Mouse (Mus musculus): ENCODE data around the gene Dcaf15. TPM values are rescaled to one million over a fixed set of nuclear protein-coding genes. Genes with fewer than 3 reads are reported as not detected.

Gene Dcaf15
- total RNA-seq, 2 experiments from 2014 or later, result 4.8 to 5.4 TPM

DNA sequence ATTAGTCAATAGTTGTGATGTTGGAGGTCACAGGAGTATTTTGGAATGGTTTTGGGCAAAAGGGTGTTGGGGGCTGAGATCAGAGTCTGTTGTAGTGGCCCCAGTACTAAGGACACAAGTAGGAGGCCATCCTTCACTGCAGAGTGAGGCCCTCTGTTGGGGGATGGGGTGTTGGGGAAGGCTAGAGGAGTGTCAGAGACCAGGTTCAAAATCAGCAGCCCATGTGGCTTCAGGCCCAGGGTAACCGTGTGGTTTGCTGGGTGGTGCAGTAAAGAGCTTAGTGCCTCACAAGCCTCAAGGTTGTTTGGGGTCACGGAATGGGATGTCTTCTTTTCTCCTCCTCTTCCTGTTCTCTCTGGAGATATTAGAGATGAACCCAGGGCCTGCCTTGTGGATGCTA is 22.2 kb upstream of the Dcaf15 start:
- no peak for DNase-seq
- no peak overlapping the region for H3K4me3 ChIP-seq
- H3K27ac ChIP-seq, result no peak overlapping the region
- no peak for TF ChIP-seq CTCF (IDR thresholded peaks at IDR 0.05)
- intact Hi-C loops (cut with DNase I), result no loop called here

DNA sequence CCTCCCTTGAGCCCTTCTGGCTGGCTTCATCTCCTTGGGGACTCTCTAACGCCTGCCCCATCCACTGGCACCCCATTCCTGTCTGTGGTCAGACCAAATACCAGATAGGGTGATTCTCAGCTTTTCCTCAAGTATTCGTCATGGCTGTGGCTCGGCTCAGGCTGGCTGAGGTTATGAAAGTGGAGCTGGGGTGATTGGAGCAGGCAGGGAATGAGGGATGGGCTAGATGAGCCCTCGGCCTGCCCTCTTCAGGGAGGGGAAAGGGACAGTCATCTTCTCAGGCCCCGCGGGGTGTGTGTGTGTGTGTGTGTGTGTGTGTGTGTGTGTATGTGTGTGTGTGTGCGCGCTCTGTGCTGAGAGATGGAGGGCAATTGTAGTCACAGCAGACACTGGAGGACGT is 21.1 kb upstream of the Dcaf15 start, which contains the start of gene Podnl1:
TSS of gene Podnl1 (plus strand) at position 334 of the 400 bp plus-strand sequence.
- intact Hi-C loops (cut with DNase I), result no loop called here
- TF ChIP-seq CTCF (IDR thresholded peaks at IDR 0.05), result no peak
- no peak for DNase-seq
- Histone ChIP-seq H3K27ac (no peak within 1 kb of the TSS), H3K4me3 (no peak within 1 kb of the TSS)

- no peak for TF ChIP-seq CTCF (IDR thresholded peaks at IDR 0.05)
- intact Hi-C loops (cut with DNase I), result no loop called here
Measured at GRCm38 (mm10) chr8:84122151-84122550, 17.6 kb upstream of the Dcaf15 start.

GRCm38 (mm10) chr8:84115646-84116045 is 11.1 kb upstream of the Dcaf15 start:
- intact Hi-C loops (cut with DNase I), result no loop called here
- no peak for TF ChIP-seq CTCF (IDR thresholded peaks at IDR 0.05)
- Histone ChIP-seq H3K27ac (no peak overlapping the region), H3K4me3 (no peak overlapping the region)
- DNase-seq, result no peak

More at GRCm38 (mm10) chr8:84122151-84122550, 17.6 kb upstream of the Dcaf15 start:
- Histone ChIP-seq H3K4me3 (no peak overlapping the region), H3K27ac (no peak overlapping the region)
- no peak for DNase-seq

DNA sequence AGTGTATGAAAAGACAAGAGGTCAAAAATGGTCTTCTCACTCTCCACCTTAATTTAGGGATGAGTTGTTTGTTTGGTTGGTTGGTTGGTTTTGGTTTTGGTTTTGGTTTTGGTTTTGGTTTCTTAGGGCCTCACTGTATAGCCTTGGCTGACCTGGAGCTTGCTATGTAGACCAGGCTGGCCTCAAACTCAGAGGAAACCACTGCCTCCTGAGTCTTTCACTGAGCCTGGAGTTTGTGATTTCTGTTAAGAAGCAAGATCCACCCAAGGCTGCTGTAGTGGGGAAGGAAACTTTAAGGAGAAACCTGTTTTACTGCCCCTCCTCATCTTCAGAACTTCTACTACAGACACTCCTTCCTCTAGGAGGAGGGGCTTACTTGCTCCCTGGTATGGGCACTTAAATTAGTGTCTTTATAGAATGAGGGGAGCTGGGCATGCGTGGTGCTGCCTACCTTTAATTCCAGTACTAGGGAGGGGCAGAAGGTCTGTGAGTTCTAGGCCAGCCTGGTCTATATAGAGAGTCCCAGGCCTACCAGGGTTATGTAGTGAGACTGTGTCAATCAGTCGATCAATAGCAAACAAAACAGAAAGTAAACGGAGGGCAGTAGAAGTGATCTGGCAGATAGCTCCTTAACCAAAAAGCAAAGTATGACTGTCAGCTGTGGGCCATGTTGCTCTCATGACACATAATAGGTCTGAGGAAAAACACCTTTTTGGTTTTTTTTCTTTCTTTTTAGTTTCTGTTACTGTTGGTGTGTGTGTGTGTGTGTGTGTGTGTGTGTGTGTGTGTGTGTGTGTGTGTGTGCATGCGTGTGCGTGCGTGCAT is 1.9 kb upstream of the Dcaf15 start:
- intact Hi-C loops (cut with DNase I), result no loop called here
- Histone ChIP-seq H3K4me3 (no peak overlapping the region), H3K27ac (no peak overlapping the region)
- no peak for DNase-seq
- no peak for TF ChIP-seq CTCF (IDR thresholded peaks at IDR 0.05)

DNA sequence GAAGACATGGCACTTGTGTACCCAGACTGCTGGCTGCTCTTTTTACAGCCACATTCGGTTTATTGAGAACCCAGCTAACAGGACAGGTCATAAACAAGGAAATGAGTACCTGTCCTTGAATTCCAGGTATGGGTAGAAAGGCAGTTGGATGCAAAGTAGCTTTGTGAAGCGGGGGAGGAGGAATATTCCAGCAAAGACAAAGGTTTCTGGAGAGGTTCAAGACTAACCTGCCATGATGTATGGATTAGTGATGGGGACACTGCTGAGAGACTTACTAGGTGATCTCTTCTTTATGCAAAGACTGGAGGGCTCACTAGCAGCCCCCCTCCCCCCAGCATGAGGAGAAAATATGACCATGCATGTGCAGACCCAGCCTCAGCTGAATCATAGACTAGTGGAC is 1.1 kb upstream of the Dcaf15 start:
- H3K27ac ChIP-seq, result no peak overlapping the region
- no peak overlapping the region for H3K4me3 ChIP-seq
- no peak for TF ChIP-seq CTCF (IDR thresholded peaks at IDR 0.05)
- intact Hi-C loops (cut with DNase I), result no loop called here
- no peak for DNase-seq

DNA sequence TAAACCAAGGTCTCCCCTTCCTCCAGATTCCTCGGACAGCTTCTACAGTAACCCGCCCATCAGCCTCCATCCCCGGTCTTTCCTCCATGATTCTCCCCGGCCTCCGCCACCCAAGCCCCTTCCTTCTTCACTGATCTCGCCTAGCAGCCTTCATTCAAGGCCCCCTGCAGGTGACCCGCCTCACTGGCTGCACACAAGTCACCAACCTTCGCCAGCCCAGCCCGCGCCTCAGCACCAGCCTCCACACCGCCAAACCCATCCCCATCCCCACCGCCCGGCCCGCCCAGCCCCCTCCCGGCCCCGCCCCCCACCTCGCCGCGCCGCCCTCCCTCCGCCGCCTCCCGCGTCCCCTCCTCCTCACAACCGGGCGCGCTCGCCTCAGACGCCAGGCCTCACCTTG is 347 bp downstream of the Dcaf15 start:
- intact Hi-C loops (cut with DNase I), result loop anchor here (5.0 kb wide), 1 partner anchor 37 kb away; the partner anchor contains the start of genes Gm10643 and Rfx1
- no peak for DNase-seq
- TF ChIP-seq CTCF (IDR thresholded peaks at IDR 0.05), result peak; percentile 37
- Histone ChIP-seq H3K27ac (peak overlapping the region; percentile 94), H3K4me3 (peak overlapping the region; percentile 82)

DNA sequence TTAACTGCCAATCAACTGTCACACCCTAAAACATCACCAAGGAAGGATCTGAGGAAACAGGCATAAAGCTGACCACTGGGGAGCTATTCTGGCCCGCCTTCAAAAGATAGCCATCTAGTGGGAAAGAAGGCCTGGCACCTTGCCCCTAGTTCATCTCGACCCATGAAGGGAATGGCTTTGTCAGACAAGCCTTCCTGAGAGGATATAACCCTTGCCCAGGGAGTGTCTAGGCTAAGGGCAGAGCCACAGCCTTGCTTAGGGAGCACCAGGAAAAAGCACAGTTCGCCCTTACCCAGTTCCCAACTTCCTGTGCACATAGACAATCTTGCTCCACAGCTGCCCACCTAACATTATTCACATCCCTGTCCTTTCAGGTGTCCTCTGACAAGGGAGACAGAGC is 967 bp downstream of the Dcaf15 start:
- peak overlapping the region; percentile 82 for H3K4me3 ChIP-seq
- intact Hi-C loops (cut with DNase I), result loop anchor here (5.0 kb wide), 1 partner anchor 36 kb away; the partner anchor contains the start of genes Gm10643 and Rfx1
- DNase-seq, result no peak
- TF ChIP-seq CTCF (IDR thresholded peaks at IDR 0.05), result no peak
- peak overlapping the region; percentile 94; the same call in 1 of the 2 replicates for H3K27ac ChIP-seq

DNA sequence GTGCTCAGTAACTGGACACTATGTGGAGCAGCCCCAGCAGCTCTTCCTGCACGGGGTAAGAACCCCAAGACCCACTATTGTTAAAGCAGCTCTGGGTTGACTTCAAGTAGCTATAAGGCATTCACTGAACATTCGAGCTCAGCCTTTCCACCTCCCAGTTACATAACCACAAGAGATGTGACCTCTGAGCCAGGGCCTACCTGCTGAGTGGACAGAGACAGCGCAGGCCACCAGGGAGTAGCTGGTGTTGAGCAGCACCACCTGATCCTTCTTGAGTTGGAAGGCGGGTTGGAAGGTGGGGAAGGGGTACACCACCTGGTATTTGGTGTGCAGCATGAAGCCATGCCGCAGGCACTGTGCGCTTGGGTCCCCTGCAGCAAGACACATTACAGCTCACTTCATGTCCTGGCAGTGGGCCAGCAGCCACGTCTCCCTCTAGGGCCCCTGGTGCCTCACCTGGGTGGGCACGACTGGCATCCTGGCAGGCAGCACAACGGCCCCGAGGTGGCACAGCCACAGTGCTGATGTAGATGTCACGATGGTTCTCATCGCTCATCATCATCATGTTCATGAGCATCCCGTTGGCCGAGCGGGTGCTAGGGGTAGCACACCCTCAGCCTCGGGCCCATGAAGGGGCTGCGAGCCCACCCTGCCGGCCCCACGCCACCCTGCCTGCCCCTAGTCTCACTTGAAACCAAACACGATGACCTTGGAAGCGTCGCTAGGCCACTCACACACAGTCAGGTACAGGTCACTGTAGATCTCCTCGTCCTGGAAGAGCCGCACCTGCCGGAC is 2.9 kb downstream of the Dcaf15 start:
- H3K4me3 ChIP-seq, result no peak overlapping the region
- intact Hi-C loops (cut with DNase I), result loop anchor here (5.0 kb wide), 1 partner anchor 34 kb away; the partner anchor contains the start of genes Gm10643 and Rfx1
- no peak overlapping the region for H3K27ac ChIP-seq
- DNase-seq, result no peak
- no peak for TF ChIP-seq CTCF (IDR thresholded peaks at IDR 0.05)

GRCm38 (mm10) chr8:84098376-84098775 is 6.2 kb downstream of the Dcaf15 start:
- Histone ChIP-seq H3K27ac (no peak overlapping the region), H3K4me3 (no peak overlapping the region)
- intact Hi-C loops (cut with DNase I), result no loop called here
- no peak for TF ChIP-seq CTCF (IDR thresholded peaks at IDR 0.05)
- no peak for DNase-seq

GRCm38 (mm10) chr8:84096061-84096460 is 8.5 kb downstream of the Dcaf15 start:
- Histone ChIP-seq H3K4me3 (no peak overlapping the region), H3K27ac (no peak overlapping the region)
- no peak for DNase-seq
- TF ChIP-seq CTCF (IDR thresholded peaks at IDR 0.05), result no peak
- intact Hi-C loops (cut with DNase I), result no loop called here

DNA sequence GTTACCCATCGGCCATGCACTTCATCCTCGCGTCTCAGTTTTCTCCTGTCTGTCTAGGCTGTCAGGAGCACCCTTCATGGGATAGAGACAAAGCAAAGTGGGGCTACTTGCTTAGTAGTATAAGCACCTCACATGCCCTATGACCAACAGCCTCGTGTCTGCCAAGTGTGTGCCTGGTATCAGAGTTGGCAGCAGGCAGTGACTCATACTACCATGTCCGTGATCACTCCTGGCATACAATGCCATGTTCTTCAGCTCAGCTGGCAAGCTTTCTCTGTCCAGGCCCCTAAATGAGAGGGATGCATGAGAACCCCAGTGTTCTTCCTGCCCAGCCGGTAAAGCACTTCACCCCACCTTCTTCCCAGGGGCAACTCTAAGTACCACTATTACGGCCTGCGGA is 14.0 kb downstream of the Dcaf15 start:
- intact Hi-C loops (cut with DNase I), result no loop called here
- DNase-seq, result no peak
- H3K4me3 ChIP-seq, result no peak overlapping the region
- no peak for TF ChIP-seq CTCF (IDR thresholded peaks at IDR 0.05)
- H3K27ac ChIP-seq, result no peak overlapping the region

DNA sequence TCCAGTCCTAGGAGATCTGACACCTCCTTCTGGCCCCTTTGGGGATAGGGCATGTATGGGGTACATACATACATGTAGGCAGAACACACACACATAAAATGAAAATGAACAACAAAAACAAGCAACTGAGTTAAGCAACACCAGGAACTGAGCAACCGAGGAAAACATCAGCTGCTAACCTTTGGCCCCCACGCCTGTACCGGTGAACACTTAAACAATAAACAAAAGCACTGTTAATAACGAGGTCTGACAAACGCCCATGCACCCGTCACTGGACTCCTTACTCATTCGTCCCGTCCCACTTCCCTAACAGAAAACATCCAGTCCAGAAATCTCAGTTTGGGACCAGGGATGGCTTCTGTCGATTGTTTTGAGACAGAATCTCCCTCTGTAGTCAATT is 15.3 kb downstream of the Dcaf15 start:
- no peak for DNase-seq
- intact Hi-C loops (cut with DNase I), result no loop called here
- TF ChIP-seq CTCF (IDR thresholded peaks at IDR 0.05), result no peak
- no peak overlapping the region for H3K4me3 ChIP-seq
- H3K27ac ChIP-seq, result no peak overlapping the region
